Mouse (Mus musculus) layer of hippocampus, adult 9-10 months (tissue): ENCODE data around the gene Mmp9.

Source experiments
- DNase-seq: peaks from one replicate; pipeline ENCODE4 v3.0.0; 2022; ENCODE audit warnings: low spot score

Gene Mmp9

GRCm38 (mm10) chr2:164940140-164940830 lies at the start of gene Mmp9:
Gene Mmp9, plus strand, starts transcription at chr2:164940780.
- no peak for DNase-seq

- DNase-seq: no peak
These were observed 49.3 kb upstream of the Mmp9 start for GRCm38 (mm10) chr2:164891056-164891834.

GRCm38 (mm10) chr2:164891908-164892695 lies 48.5 kb upstream of the Mmp9 start:
- DNase-seq: no peak

GRCm38 (mm10) chr2:164892696-164893216 lies 47.8 kb upstream of the Mmp9 start:
- DNase-seq: no peak

- no peak for DNase-seq
These were observed 46.5 kb upstream of the Mmp9 start for GRCm38 (mm10) chr2:164894048-164894447.

- no peak for DNase-seq
These were observed 45.9 kb upstream of the Mmp9 start for GRCm38 (mm10) chr2:164894644-164895043.

GRCm38 (mm10) chr2:164895885-164896284 lies 44.7 kb upstream of the Mmp9 start:
- no peak for DNase-seq

- no peak for DNase-seq
These were observed 42.6 kb upstream of the Mmp9 start for GRCm38 (mm10) chr2:164898008-164898407.

- DNase-seq: no peak
These were observed 41.5 kb upstream of the Mmp9 start for GRCm38 (mm10) chr2:164899034-164899433.

GRCm38 (mm10) chr2:164899723-164900459 lies 40.7 kb upstream of the Mmp9 start:
- no peak for DNase-seq

GRCm38 (mm10) chr2:164901380-164901779 lies 39.2 kb upstream of the Mmp9 start:
- no peak for DNase-seq

GRCm38 (mm10) chr2:164903496-164903895 lies 37.1 kb upstream of the Mmp9 start:
- DNase-seq: no peak

- no peak for DNase-seq
These were observed 34.5 kb upstream of the Mmp9 start for GRCm38 (mm10) chr2:164906071-164906470.

GRCm38 (mm10) chr2:164907511-164907910 lies 33.1 kb upstream of the Mmp9 start:
- no peak for DNase-seq

- no peak for DNase-seq
These were observed 32.6 kb upstream of the Mmp9 start for GRCm38 (mm10) chr2:164908011-164908410.

- no peak for DNase-seq
These were observed 31.5 kb upstream of the Mmp9 start for GRCm38 (mm10) chr2:164909100-164909499.

GRCm38 (mm10) chr2:164909542-164909941 lies 31.0 kb upstream of the Mmp9 start:
- no peak for DNase-seq

- DNase-seq: no peak
These were observed 30.1 kb upstream of the Mmp9 start for GRCm38 (mm10) chr2:164910360-164911061.

- DNase-seq: peak; percentile 81
These were observed 29.2 kb upstream of the Mmp9 start, which contains the start of gene Zfp335 for GRCm38 (mm10) chr2:164911086-164912048. Gene Zfp335, minus strand, starts transcription at chr2:164911757.

GRCm38 (mm10) chr2:164912151-164912550 lies 28.4 kb upstream of the Mmp9 start:
- peak; percentile 45 for DNase-seq
